Mouse (Mus musculus) brain, adult 2 months (tissue): ENCODE data around the gene Cyp39a1.

Experiments used
- DNase-seq: peaks from one replicate; pipeline ENCODE4 v3.0.0; 2011; ENCODE audit warnings: low read depth, low spot score

The Cyp39a1 gene

DNA sequence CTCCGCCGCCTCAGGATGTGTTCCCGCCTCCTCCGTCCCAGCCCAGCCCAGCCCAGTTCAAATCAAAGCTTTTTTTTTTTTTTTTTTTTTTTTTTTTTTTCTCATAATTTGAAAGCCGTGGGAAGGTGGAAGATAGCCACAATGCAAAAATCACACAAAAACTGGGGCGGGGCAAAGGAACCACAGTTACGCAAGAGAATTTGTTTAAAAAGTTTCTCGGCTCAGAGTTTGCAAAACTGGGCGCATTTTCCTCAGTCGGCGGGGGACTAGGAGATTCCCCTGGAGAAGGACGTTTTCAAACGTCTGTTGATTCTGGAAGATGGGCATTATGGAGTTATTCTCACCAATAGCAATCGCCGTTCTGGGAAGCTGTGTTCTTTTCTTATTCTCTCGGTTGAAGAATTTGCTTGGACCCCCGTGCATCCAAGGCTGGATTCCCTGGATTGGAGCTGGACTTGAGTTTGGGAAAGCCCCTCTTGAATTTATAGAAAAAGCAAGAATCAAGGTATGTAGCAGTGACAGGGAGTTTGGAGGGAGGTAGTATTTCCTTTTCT is at the start of gene Cyp39a1:
Gene Cyp39a1, plus strand, starts transcription at position 136 of the 554 bp plus-strand sequence.
- DNase-seq = no peak

DNA sequence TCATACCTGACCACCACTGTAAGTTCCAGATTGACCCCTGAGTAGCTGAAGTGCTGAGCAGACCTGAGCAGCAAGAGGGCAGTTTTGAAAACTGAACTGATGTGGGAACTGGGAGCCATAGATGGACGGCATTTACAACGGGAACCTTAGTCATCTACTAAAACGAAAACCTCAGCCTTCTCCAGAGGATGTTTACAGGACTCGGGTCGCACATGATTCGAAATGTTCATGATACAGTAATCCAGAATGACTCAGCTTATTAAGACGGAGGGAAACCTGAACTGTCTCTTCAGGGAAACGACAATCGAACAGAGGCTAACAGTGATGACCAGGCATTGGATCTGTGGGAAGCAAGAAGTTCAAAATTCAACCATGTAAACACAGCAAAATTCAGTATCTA is 48.1 kb upstream of the Cyp39a1 start:
- no peak for DNase-seq

DNA sequence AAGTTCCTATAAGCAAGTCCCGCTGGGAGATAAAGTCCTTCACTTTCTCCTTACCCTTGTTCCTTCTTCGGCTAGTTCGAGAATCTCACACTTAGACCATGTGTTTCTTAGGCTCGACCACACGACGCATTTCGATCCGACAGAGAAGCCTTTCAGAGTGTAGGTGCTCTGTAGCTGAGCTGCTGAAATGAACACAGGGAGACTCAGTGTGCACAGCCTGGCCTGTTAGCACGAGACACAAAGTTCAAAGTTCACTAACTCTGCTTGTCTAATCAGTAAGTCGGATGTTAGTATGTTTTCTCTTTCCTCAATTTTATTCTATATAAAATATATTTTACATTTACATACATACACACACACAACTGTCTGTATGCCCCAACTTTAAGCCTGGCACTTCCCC is 45.1 kb upstream of the Cyp39a1 start:
- DNase-seq = no peak

DNA sequence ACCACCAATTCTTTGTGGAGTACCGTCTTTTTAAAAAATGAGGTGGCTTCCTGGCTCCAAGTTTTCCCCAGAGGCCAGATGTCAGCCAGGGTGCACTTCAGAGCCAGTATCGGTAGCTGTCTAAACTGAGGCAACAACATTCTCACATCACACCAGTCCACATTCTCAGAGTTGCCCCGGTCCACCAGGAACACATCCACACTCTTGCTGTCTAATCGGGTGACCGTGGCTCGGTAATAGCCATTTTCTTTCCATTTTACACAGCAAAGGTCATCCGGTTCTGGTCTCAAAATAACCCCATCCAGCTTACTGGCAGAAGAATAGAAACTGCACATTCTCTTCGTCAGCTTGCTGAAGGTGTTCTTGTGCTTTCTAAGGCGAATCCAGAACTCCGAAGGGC is 39.0 kb upstream of the Cyp39a1 start:
- DNase-seq = no peak

DNA sequence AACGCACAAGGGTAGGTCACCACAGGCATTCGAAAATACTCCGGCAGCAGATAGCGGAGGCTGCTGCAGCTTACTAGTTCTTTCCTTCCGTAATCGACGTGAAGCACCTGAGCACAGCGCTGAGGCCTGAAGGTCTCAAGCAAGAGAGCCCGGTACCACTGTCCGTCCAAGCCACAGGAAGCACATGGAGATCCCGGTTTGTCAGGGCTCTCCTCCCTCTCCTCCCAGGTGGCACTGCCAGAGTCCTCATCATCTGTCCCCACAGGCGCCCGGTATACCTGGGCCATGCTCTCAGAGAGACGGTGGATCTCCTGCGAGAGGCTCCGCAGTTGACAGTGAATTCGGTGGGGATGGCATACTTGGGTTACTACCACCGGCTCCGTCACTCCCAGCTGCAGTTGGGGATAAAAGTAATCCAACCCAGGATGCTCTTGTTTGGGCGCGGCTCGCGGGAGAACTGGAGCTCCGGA is 38.2 kb upstream of the Cyp39a1 start:
- no peak for DNase-seq

DNA sequence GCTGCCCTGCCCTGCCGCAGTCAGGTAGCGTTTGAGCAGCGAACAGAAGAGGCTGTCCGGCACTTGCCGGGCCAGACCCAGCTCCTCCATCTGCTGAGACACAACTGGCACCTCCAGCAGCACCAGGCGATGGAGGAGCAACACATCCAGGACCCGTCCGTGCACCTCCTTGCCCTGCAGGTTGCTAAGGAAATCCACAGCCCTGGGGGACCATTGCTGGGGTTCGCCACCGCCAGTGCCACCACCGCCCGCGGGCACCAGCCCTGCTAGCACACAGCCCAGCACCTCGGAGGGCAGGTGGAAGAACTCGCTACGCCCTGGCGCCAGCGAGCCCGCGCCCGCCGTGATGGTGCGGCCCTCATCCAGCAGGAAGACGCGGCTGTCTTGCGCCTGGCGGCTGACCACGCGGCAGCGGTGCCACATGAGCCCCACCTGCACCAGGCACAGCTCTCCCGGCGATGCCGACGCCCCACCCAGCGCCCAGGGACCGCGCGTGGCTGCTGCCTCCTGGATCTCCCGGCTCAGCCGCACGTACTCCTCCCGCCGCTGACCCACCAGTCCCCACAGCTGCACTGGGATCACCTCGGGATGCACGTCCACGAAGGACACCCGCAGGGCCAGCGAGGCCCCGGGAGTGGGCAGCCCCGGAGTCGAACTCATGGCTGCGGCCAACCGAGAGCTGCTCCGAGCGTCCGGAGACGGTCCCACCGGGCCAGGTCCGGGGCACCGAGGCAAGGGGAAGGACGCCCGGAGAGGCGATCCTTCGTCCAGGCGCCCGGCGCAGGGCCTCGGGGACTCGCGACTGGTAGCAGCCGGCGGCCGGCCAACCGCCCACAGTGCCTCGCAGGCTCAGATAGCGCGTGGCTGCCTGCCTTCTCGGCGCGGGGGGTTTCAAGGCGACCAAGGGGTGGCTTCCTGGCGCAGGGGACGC is 37.5 kb upstream of the Cyp39a1 start, which contains the start of gene Tdrd6:
Gene Tdrd6, minus strand, starts transcription at position 804 of the 931 bp plus-strand sequence.
- no peak for DNase-seq

DNA sequence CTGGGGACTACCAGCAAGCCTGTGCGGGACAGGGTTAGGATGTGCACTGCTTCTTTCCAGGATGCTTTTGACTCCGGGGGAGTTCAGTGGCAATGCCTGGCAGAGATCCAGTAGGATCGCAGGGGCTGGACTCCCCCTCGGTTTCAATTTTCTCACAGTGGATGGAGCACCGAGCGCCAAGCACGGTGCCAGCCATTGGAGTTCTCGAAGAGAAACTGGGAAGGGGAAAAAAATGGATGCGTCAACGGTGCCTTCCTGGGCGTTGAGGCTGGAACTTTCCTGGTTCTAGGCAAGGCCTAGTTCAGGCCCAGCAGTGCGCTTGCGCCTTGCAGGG is 36.8 kb upstream of the Cyp39a1 start:
- DNase-seq = no peak

DNA sequence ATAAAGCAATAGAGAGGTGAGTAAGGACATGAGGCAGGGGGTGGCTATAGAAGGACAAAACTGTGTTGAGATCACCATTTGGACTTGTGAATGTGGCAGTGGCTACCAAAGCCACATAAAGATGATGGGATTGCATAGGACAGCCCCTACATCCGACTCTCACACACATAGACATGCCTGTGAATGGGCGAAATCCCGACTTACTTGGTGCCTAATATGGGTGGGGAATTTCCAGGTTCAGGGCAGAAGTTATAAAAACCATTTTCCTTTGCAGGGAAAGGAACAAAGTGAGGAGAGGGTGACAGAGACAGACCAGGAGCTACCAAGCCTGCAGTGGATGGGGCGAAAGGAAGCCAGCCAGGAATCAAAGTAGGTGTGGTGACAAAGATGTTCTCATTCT is 30.1 kb upstream of the Cyp39a1 start:
- DNase-seq = no peak

DNA sequence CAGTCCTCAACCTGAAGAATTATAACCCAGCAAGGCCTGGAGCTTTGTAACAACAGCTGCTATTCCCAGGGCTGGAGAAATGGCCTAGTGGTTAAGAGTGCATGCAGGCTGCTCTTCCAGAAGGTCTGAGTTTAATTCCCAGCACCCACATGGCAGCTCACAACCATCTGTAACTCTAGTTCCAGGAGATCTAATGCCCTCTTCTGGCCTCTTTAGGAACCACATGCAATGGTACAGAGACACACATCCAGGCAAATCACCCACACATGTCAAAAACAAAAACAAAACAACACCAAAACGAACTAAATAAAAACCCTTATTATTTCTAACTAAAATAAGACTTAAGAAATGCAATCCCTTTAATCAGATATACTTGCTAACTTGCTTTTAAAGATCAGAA is 26.4 kb upstream of the Cyp39a1 start:
- no peak for DNase-seq

DNA sequence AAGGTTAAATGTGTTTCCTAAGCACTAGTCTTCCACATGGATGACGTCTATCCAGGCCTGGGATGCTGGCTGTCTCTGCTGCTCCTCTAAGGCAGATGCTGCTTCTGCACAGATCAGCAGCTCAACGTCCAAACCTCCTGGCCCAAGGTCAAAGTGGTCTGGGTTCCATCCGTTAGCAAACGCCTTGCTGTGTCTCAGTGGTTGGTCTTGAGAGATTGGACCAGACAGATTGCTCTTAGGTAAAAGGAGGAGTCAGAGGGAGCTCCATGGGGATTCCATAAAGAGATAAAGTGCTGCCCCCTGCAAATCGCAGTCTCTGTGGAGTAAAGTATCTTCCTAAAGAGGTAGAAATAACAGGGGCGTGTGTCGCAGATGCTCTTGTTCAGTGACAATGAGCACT is 24.0 kb upstream of the Cyp39a1 start:
- no peak for DNase-seq

DNA sequence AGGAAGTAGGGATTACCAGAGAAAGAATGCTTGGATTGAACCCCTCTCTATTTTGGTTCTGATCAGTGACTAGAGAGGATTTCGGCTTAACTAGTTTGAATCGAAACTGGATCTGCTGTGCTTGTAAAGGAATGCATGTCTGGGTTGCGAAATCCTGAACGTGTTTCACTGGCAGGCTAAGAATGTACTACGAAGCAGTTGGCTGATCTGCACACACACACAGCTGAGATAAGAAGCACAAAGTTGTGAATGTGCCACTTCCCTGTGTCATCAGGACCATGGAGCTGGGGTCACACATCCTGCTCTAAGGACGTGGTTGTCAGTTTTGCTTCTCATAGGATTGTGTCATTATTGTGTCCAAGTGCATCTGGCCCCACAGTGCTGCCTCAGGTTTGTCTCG is 22.9 kb upstream of the Cyp39a1 start:
- no peak for DNase-seq

DNA sequence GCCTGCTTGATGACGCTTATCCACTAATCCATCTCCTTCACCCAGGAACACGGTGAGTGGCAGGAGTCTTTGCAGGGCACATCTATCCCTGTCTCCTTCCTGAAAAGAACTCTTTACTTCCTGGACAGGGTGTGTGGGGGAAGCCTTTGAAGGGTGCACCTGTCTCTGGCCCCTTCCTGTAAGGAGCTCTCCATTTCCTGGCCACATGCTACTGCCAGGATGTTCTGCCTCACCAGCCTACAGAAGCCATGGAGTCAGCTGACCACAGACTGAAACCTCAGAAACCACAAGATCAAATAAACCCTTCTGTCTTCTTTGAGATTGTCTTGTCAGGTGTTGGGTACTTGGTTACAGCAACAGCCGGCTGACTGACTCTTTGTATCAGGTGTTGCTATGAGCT is 22.1 kb upstream of the Cyp39a1 start:
- no peak for DNase-seq

DNA sequence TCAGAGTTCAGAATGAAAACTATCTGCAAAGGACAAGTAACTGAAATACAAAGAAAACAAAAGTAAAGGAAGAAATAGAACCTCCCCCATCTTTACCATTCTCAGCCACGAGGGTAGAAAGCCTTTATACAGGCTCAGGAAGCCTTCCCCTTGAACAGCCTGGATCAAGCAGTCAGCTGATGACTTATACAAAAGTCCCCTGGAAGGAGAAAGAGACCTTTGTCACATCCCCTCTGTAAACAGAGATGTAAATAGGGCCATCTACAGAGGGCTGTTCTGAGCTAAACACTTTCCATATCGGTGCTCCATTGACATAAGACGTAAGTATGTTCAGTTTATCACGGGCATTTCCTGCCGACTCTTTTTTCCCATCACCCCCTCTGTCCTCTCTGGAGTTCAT is 20.3 kb upstream of the Cyp39a1 start:
- DNase-seq = peak; percentile 39

DNA sequence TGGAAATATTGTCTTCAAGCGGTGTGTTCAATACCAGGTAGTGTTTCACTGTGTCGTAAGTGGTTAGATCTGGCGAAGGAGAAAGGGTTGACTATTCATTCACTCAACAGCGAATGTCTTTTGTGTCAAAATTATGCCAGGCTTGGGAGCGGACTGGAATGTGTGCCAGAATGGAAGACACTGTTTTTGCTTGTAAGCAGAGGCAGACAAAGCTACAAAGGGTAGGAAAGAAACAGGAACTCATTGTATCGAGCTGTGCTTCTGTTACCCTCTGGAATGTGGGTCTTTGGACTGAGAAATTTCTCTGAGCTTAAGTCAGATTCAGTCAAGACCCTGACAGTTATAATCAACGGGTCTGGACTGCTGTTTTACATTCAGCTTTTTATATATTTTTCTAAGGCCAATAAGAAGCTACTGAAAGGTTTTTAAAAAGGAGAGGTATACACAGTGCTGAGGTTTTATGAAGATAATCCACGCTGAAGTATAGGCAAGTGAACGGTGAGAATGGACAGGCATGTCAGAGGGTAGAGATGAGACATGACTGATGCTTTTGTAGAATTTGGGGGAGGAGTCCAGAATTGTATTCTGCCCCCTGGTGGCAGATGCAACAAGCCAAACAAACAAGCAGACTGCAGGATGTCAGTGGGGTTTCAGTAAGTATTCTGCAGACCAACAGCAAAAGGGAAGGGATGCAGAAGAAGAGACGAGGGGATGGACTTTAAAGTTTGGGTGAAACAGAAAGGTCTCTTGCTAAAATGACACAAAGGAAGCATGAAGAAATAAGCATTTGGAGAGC is 17.4 kb upstream of the Cyp39a1 start:
- DNase-seq = peak; percentile 77

DNA sequence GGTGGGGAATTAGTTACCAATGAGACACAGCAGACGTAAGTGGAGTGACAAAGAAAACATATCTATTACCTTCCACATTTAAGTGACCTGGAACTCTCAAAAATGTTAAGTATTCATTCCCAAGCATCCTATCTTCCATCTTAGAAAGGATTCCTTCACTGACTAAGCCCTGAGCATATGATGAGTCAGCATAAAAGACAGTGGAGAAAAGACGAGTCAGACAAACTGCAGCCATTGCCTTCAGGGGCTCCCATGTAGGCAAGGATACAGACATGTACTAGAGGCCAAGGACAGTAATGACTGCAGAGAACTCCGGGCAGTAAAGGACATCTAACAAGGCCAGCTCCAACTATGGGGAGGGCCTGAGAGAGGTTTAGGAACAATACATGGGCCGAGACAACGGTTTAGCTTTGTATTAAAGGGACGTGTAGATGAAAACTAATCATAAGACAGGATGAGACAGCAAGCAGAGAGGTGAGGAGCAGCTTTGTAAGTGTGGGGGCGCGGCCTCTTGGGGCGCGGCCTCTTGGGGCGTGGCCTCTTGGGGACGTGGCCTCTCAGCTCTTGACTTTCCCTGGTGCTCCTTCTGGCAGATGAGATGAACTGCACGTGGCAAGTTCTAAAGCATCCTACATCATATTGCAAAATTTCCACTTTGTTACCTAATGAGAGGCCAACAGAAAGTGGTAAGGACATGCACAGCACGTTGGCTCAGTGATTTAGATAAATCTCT is 15.7 kb upstream of the Cyp39a1 start:
- DNase-seq = no peak

DNA sequence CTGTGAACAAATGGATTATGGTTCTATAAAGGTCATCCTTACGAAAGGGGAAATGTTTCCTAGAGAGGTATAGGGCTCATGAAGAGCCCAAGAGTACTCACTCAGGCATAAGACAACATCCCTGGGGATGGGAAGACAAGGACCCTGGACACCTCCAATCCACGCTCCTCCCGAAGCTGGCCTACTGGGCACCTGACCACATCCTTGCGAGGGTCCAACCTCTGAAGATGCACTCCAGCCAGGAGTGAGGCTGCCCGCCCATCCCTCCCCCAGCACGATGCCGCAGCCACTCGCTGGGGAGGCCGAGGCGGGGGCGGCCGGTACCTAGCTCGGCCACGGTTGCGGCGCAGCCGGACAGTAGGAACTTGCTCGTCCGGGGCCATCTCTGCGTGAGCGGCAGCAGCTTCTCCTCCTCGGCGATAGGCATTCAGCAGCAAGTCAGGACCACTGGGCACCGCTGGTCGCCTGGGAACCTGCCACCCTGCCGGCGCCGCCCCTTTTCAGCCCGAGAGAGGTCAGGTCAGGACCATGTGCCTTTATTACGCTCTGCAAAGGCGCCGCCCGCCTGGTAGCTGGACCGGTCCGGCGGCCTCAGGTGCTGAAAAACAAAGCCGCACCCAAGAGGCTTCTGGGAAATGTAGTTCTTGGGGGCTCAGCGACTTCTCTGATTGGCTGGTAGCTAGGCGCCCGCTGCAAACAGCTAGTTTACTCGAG is 492 bp upstream of the Cyp39a1 start, which contains the start of gene Slc25a27:
Gene Slc25a27, minus strand, starts transcription at position 639 of the 714 bp plus-strand sequence.
- peak; percentile 98 for DNase-seq

DNA sequence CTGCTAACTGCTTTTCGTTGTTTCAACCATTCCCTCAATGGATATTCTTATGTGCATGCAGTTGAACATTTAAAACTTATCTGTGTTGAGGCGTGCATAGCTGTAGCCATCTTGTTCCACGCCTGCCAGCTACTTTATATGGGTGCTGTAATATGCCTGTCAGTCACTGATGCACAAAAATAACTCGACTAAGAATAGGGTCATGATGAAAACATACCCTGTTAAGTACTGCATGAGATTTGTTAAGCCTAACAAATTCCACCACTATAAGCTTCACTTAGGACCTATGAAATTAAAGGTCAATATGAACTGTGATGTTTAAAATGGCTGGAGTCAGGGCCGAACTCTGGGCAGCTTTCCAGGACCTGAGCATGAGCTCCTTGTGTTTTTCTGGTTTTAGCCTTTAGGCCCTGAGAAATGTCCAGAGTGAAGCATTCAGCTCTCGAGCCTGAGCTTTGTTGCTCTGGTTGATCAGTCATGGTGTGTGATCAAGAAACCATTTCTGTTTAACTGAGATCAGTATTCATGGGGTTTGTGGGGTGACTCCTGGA is 2.0 kb downstream of the Cyp39a1 start:
- DNase-seq = no peak

DNA sequence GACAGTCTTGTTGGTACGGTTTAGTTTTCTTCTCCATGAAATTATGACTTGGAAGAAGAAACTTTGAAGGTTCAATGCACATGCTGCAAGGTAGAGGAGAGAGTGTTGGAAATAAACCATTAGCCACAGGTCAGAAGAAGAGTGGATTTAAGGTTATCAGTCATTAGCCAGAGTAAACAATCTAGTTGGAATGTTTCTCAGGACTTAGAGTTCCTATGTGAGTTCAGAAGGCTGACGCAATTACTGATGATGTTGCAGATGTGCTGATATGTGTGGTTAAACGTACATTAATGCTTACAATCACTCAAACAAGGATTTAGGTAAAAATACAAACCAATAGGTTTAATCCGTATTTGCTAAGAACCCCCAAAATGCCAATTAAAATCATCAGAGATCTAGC is 4.7 kb downstream of the Cyp39a1 start:
- no peak for DNase-seq

DNA sequence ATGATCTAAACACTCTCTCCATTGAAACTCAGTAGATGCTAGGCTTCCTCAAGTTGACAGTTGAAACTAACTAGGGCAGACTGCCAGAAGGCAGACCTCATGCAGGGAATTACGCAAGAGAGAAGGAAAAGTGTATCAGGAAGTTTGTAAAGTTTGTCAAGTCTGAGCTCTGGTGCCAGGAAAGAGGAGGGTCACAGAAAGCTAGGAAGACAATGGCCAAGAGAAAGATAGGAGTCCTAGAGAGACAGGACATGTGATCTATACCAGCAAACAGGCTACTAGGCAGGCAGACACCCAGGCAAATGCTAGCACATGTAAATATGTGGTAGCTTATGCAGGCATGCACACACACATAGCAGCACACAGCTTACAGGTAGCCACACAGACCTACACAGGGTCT is 8.0 kb downstream of the Cyp39a1 start:
- no peak for DNase-seq

DNA sequence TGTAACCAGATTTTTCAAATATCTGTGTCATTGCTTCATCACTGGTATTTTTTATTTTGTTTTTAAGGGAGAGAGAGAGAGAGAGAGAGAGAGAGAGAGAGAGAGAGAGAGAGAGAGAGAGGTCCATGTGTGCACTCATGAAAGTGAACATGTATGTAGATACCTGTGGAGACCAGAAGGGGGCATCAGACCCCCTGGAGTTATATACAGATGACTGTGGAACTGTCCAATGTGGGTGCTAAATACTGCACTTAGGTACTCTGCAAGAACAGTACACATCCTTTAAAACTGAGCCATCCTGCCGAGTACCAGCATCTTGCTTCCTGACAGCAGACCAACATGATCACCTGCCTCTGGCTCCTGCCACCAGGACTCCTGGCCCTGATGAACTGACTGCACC is 9.0 kb downstream of the Cyp39a1 start:
- DNase-seq = no peak

DNA sequence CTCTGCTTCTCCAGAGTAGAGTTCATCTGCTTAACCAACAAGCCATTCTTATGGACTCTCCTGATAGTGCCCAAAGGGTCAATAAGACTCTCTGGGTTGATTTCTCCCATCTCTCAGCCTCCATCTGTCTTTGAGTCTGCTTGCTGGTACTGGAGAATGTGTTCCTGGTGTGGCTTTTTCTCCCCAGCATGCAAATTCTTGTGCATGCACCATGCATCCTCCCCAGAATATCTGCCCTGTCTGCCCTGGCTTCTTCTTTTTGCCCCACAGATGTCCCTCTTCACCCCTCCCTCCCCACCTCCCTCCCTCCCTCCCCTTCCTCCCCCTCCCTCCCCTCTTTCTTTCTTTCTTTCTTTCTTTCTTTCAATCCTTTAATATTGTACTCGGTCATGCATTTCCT is 10.1 kb downstream of the Cyp39a1 start:
- DNase-seq = no peak
